In the genomic region with DNA sequence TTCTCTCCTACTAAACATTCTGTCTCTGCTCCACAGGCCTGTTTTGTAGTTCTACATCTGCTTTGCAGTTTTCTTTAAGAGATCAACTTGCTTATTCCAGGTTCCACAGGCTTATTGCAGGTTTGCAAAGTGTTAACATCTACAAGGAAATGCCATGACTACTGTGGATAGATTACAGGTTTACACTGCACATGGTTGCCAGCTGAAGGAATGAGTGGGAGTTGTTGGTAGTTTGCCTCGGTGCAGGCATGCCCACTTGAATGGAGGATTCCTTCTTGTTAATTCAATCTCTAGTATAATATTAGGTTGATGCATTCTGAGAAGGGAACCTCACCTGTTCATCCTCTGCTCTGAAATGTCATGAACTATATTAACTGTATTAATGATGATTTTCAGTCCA, we compare ENCODE assay signal across 24 mouse cellular contexts.
"Had no signal": no experiment of that assay in that cellular context is flagged by ENCODE, and none has a peak within 500 bp of the region (broad histone marks: within the 10 kb centered on the region; RNA-seq: fewer than 3 reads in every experiment).

No protein-coding gene starts in this region.

- H3K4me1 ChIP-seq: intestine, embryonic 15.5 days; limb, embryonic 10.5 days; limb, embryonic 13.5 days; liver, embryonic 12.5 days; liver, embryonic 15.5 days; lung, embryonic 15.5 days; megakaryocyte, embryonic 14.5 days; midbrain, embryonic 13.5 days had no signal

- H3K4me3 ChIP-seq: intestine, embryonic 15.5 days; layer of hippocampus, adult 2 months; left cerebral cortex, adult 2 months; limb, embryonic 10.5 days; limb, embryonic 13.5 days; liver, embryonic 12.5 days; liver, embryonic 15.5 days; lung, embryonic 15.5 days; megakaryocyte, embryonic 14.5 days; midbrain, embryonic 10.5 days; midbrain, embryonic 13.5 days had no signal

- H3K9me3 ChIP-seq: intestine, embryonic 15.5 days; limb, embryonic 10.5 days; limb, embryonic 13.5 days; liver, embryonic 12.5 days; liver, embryonic 15.5 days; lung, embryonic 15.5 days; midbrain, embryonic 10.5 days; midbrain, embryonic 13.5 days had no signal

- H3K27ac ChIP-seq: intestine, embryonic 15.5 days; layer of hippocampus, adult 2 months; left cerebral cortex, adult 2 months; limb, embryonic 10.5 days; limb, embryonic 13.5 days; liver, embryonic 12.5 days; liver, embryonic 15.5 days; lung, embryonic 15.5 days; midbrain, embryonic 10.5 days; midbrain, embryonic 13.5 days had no signal

- DNase-seq: kidney, adult 11 months; kidney, adult 9 months; kidney, postnatal 25 days; layer of hippocampus, adult 9-11 months; layer of hippocampus, postnatal 36 days; liver; lung, adult 18-20 months; lung, postnatal 10 days; lung, postnatal 36 days; thymus, adult 2 months; thymus, postnatal 14 days; thymus, postnatal 4 days had no signal

- H3K9ac ChIP-seq: intestine, embryonic 15.5 days; limb, embryonic 13.5 days; liver, embryonic 12.5 days; liver, embryonic 15.5 days; lung, embryonic 15.5 days; midbrain, embryonic 13.5 days had no signal

- H3K27me3 ChIP-seq: intestine, embryonic 15.5 days; limb, embryonic 13.5 days; liver, embryonic 12.5 days; liver, embryonic 15.5 days; lung, embryonic 15.5 days; megakaryocyte, embryonic 14.5 days; midbrain, embryonic 13.5 days had no signal

- ATAC-seq: intestine, embryonic 15.5 days; liver, embryonic 12.5 days; midbrain, embryonic 13.5 days; midbrain, embryonic 16.5 days had no signal

- H3K4me2 ChIP-seq: intestine, embryonic 15.5 days; limb, embryonic 13.5 days; liver, embryonic 12.5 days; liver, embryonic 15.5 days; lung, embryonic 15.5 days; midbrain, embryonic 13.5 days had no signal

- H3K36me3 ChIP-seq: intestine, embryonic 15.5 days; limb, embryonic 10.5 days; limb, embryonic 13.5 days; liver, embryonic 12.5 days; liver, embryonic 15.5 days; lung, embryonic 15.5 days; midbrain, embryonic 10.5 days; midbrain, embryonic 13.5 days had no signal
